Mouse (Mus musculus) frontal cortex, postnatal 36 days (tissue): ENCODE results near the gene Vwa1.
"Not testable (repeated sequence)": the region's sequence is repeated elsewhere in the genome, so short reads cannot be mapped to it uniquely, and the experiment has no call there.

Experiments
- DNase-seq, 2 experiments: peaks; one replicate each; pipeline ENCODE4 v3.0.0; 2022; ENCODE audit warnings: low spot score in 2 of 2

Gene Vwa1

DNA sequence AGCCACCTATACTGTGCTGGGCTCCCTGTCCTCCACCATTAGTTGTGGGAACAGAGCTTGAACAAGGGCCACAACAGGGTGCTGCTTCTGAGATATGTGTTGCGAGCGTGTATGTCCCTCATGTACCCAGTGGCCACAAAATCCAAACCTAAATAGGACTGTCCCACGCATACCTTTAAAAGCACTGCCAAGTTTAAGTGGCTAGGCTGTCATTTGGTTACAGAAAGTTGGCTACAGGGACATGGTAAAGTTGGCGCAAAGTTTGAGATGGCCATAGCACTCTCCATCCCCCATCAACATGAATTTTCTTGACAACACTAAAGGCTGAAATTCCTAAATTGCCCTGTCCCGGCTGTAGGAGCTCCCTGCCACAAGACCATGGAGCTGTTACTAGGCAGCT, 29.4 kb downstream of the Vwa1 start:
- DNase-seq, result no peak

DNA sequence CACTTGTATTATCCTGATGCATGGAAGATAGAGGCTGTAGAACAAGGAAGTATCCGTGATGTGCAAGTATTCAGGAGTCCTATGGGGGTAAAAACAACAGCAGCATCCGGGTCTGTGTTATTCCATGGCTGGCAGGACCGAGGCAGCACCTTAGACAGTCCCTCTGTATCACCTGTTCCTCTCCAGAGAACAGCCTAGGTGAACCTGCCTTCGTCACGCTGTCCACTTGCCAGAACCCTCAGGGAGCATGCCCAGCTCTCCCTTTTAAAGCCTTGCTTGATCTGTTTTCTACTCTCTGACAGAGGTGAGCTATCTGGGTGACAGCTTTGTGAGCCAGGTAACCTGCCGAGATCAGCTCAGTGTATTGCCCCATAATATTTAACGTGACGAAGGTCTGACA, 30.0 kb downstream of the Vwa1 start:
- DNase-seq, result no peak

DNA sequence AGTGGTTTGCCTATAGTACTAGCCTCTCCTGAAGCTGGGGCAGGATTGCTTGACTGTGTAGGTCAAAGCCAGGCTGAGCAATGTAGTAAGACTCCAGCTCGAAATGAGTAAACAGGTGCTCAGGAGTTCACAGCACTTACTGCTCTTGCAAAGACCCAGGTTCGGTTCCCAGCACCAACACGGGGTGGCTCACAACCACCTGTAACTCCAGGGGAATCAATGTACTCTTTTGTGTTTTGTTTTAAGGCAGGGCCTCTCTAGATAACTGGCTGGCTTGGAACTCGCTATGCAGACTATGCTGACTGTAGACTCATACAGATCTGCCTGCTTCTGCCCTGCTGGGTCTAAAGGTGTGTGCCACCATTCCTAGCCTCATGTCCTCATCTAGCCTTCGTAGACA, 31.8 kb downstream of the Vwa1 start:
- DNase-seq, result no peak

GRCm38 (mm10) chr4:155740681-155741080, 33.8 kb downstream of the Vwa1 start:
- DNase-seq, result not testable (repeated sequence)

DNA sequence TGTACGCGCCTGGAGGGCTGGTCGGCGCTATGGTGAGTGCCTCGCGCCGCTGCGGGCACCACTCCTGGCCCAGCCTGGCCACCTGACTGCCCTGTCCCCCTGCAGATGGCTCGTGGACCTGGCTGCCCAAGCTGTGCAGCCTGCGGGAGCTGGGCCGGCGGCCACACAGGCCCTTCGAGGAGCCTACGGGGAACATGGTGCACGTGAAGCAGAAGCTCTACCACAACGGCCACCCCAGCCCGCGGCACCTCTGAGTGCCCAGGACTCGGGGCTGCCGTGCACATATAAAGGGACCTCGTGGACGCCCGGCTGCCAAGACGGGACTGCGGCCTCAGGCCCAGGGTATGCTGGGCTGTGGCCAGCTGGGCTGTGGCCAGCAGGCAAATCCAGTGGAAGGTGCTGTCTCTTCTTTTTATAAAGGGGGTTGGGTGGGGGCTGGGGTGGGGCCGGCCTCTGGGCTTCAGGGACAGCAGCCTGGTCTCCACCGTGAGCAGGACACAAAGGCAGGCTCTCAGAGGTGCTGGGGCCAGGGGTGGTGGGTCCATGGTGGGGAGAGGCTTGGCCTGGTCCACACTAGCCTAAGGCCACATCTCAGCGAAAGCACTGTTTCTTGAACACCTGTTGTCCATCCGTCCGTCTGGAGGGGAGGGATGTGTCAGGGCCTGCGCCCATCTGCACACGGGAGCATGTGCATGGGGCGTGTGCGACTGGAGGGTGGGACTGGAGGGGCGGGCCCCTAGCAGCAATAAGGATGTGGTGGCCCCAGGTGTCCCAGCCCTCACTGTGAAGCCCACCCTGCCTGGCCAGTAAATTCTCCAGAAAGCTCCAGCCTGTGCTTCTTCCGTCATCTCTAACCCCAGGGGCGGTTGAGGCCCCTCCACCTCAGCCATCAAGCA, 34.5 kb downstream of the Vwa1 start:
- no peak for DNase-seq

DNA sequence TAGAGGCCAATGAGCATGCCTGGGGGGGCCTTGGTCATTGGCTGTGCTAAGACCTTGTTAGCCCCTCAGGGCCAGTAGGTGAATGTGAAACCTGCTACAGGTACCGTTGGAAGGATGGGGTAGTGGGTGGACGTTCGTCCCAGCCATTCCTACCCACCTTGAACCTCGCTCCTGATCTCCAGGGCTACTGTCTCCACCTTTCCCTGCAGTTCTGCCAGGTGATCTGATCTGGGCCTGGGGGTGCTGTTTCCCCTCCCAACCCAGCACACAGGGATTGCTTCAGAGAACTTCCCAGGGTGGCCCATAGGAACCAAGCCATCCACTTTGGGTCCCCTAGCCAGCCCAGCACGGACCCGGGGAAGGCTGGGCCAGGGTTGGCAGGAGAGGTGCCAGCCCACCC, 35.3 kb downstream of the Vwa1 start:
- no peak for DNase-seq

DNA sequence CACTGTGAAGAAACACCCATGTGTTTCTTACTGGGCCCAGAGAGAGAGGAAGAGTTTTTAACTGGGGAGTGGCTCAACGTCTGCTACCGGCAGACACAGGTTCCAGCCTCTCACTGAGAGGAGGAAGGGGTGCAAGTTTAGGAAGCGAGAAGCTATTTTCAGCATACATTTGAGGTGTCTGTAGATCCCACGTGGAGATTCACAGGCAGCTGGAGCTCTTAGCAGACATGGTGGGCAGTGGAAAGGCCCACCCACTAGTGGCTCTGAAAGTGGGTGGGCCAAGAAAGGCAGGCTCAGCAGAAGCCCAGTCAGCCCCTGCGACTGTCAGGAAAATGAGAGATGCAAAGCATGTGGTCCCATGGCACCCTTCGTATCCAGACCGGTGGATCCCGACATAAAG, 36.2 kb downstream of the Vwa1 start:
- DNase-seq, result peak in 1 of 2 experiments; percentile 73

DNA sequence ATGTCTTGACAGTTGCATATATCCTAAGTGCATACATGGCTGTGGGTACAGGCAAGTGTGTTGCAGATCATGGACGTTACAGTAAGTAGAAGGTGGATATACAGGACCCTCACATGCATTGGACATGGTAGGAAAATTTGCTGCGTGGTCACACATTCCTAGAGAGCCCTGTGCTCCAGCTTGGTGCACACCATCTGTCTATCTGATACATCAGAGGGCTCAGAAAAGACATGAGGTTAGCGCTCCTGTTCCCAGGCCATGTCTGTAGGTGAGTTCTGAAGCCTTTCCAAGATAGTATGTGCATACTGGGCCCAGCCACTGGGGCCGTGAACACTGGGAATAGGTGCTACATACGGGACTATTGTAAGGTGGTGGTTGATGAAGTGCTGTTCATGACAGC, 38.1 kb downstream of the Vwa1 start:
- no peak for DNase-seq

- DNase-seq, result no peak
These were observed 38.7 kb downstream of the Vwa1 start for GRCm38 (mm10) chr4:155735788-155736187.

GRCm38 (mm10) chr4:155734951-155735702, 39.4 kb downstream of the Vwa1 start:
- peak in 1 of 2 experiments; percentile 30 for DNase-seq

DNA sequence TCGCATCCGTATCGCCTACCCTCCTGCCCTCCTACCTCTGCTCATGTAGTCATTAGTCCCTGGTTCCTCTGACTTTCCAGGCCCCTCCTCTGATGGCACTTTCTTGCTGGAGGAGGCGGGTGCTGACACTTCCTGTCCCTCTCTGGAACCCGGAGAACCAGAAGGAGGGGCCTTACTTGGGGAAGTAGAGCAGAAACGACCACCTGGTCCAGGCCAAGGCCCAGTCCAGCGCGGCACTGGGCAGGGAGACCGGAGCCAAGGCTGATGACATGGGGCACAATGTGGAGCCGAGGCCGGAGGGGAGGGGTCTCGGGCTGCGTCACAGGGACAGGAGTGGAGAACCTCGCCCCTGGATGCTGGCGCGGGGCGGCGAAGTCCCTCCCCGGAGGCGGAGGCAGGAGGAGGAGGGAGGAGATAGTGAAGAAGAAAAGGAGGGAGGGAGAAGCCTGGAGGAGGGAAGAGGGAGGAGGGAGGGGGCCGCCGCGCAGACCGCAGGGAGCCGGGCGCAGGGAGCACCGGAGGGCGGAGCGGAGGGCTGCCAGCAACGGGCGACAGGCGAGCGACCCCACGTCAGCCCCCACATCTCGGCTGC, 40.1 kb downstream of the Vwa1 start, which contains the start of gene Tmem240:
TSS of gene Tmem240 (plus strand) at position 451 of the 592 bp plus-strand sequence.
- peak; percentile 89 to 90 for DNase-seq

DNA sequence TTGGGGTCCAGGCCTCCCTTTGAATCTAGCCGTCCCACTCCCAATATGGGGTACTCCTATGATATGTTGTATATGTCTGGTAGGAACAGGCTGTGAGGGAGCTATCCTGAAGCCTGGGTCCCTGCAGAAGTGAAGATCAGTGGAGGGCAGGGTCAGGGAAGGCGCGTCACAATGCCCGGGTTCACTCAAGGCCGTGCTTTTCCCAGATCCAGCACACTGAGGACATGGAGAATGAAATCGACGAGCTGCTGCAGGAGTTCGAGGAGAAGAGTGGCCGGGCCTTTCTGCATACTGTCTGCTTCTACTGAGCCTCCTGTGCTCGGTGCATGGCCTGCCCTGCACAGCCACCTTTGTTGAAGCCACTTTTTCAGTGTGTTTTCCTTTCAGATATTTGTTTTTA, 41.2 kb downstream of the Vwa1 start:
- DNase-seq, result no peak

DNA sequence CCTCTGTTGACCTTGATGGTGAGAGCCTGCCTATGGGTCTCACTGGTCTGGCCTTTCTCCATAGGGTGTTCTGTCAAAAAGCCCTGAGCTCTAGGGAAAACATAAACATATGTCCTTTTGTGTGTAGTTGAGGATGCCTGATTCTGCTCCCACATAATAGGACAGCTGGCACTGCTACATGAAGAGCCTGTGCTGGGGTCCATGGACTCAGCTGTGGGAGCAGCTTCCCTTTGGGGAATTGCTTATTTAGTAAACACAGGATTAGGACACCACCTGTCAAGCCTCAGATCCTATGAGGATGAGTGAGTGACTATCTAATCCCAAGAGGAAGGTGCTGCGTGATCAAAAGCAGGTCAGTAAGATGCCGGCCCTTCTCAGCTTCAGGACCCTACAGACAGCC, 46.5 kb downstream of the Vwa1 start:
- DNase-seq, result no peak

GRCm38 (mm10) chr4:155721668-155722083, 52.8 kb downstream of the Vwa1 start:
- no peak for DNase-seq
